Mouse (Mus musculus) layer of hippocampus, adult 8-10 months (tissue): ENCODE measurements around the gene Sipa1l2. TPM values are rescaled to one million over a fixed set of nuclear protein-coding genes. Genes with fewer than 3 reads are reported as not detected.

ENCODE experiments used
- DNase-seq, 2 experiments: peaks; one replicate each; pipeline ENCODE4 v3.0.0; 2022; ENCODE audit warnings: low spot score in 2 of 2
- total RNA-seq, 4 experiments: library from RNA; stranded (reverse); gene quantifications; 2 replicates each; pipeline ENCODE4 v1.2.4; 2022

The Sipa1l2 gene
- total RNA-seq, 4 experiments from 2014 or later = 55.3 to 61.5 (median 58.6) TPM

- DNase-seq = no peak
Measured at GRCm38 (mm10) chr8:125515665-125516064, 53.9 kb downstream of the Sipa1l2 start.

GRCm38 (mm10) chr8:125513935-125514334 lies 55.7 kb downstream of the Sipa1l2 start:
- DNase-seq = no peak

- no peak for DNase-seq
Measured at GRCm38 (mm10) chr8:125513242-125513866, 56.3 kb downstream of the Sipa1l2 start.

GRCm38 (mm10) chr8:125512561-125512960 lies 57.0 kb downstream of the Sipa1l2 start:
- DNase-seq = no peak

GRCm38 (mm10) chr8:125510861-125511668 lies 58.5 kb downstream of the Sipa1l2 start:
- no peak for DNase-seq

GRCm38 (mm10) chr8:125509776-125510175 lies 59.8 kb downstream of the Sipa1l2 start:
- no peak for DNase-seq

GRCm38 (mm10) chr8:125509175-125509574 lies 60.4 kb downstream of the Sipa1l2 start:
- no peak for DNase-seq

GRCm38 (mm10) chr8:125507291-125507690 lies 62.3 kb downstream of the Sipa1l2 start:
- no peak for DNase-seq

GRCm38 (mm10) chr8:125504605-125505257 lies 64.9 kb downstream of the Sipa1l2 start:
- no peak for DNase-seq

- no peak for DNase-seq
Measured at GRCm38 (mm10) chr8:125503808-125504207, 65.8 kb downstream of the Sipa1l2 start.

GRCm38 (mm10) chr8:125502828-125503227 lies 66.8 kb downstream of the Sipa1l2 start:
- DNase-seq = peak; percentile 61 to 69

- DNase-seq = no peak
Measured at GRCm38 (mm10) chr8:125500005-125500404, 69.6 kb downstream of the Sipa1l2 start.

GRCm38 (mm10) chr8:125498508-125498907 lies 71.1 kb downstream of the Sipa1l2 start:
- DNase-seq = no peak

- DNase-seq = no peak
Measured at GRCm38 (mm10) chr8:125495545-125495944, 74.1 kb downstream of the Sipa1l2 start.

GRCm38 (mm10) chr8:125493254-125493815 lies 76.3 kb downstream of the Sipa1l2 start:
- no peak for DNase-seq

GRCm38 (mm10) chr8:125492416-125492815 lies 77.2 kb downstream of the Sipa1l2 start:
- DNase-seq = no peak

GRCm38 (mm10) chr8:125488747-125489146 lies 80.9 kb downstream of the Sipa1l2 start:
- no peak for DNase-seq

GRCm38 (mm10) chr8:125485715-125486114 lies 83.9 kb downstream of the Sipa1l2 start:
- DNase-seq = no peak

GRCm38 (mm10) chr8:125484530-125485196 lies 84.9 kb downstream of the Sipa1l2 start:
- no peak for DNase-seq

- DNase-seq = no peak
Measured at GRCm38 (mm10) chr8:125482491-125483096, 87.0 kb downstream of the Sipa1l2 start.

- DNase-seq = peak; percentile 22 to 32
Measured at GRCm38 (mm10) chr8:125474876-125475275, 94.7 kb downstream of the Sipa1l2 start.
